Mouse (Mus musculus) c-Kit-negative CD71-positive TER-119-positive erythroid progenitor cells, embryonic 14.5 days (primary cell): ENCODE results near the gene Ets1.
A peak's percentile ranks its signal among the peaks of the same experiment; 100 is the strongest.

Source experiments
- DNase-seq: peaks from one replicate; pipeline ENCODE4 v3.0.0-alpha.2; 2013; ENCODE audit warnings: low read depth, low spot score

The Ets1 gene

DNA sequence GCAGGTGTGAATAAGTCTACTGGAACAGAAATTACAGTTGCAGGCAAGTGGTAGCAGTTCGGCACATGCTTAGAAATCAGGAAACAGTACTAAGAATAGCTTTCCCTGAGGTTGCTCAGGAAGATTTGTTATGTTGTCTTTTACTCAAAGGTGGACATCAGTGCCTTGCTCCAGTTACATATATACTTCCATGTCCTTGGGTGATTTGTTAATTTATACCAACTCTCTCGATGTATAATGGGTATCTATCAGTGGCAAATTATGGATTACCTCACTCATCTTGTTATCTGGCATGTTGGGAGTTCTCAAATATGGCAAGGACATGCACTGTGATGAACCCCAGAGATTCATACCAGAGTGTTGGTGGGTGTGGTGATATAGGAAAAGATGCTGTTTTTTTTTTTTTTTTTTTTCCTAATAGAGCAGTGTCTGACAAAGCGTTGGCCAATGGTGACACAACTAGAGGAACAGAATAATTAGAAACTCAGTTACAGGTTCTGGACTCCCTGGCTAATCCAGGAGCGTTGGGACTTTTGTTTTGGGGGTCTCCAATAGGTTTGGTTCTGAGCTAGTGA, 59.0 kb downstream of the Ets1 start:
- DNase-seq: no peak

DNA sequence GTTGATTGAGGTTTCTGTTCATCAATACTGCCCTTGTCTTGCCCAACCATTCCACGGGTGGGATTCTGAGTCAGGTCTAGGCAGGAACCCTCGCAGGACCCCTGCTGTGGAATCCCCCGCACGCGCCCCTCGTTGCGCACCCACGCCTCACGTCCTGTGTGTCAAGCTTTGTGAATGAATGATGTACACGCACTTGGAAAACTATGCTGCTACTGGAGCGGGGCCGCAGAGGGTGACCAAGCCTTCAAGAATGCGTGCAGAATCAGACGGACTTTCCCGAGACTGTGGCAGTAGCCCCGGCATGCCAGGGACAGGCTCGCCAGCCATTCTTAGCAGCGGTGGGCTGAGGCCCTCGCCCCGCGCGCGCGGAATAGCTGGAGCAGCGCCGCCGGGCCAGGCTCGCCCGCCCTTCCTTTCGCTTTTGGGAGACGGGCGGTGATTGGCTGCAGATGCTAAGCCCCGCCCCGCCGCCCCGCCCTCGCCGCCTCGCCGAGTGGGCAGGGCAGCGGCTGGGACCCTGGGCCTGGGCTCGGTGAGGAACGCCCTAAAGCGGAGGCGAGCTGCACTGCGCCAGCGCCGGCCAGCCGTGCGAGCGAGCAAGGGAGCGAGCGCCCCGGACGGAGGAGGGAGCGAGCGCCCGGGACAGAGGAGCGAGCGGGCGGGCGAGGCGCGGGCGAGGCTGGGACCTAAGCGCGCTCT, 59.6 kb downstream of the Ets1 start:
- DNase-seq: peak; percentile 71

DNA sequence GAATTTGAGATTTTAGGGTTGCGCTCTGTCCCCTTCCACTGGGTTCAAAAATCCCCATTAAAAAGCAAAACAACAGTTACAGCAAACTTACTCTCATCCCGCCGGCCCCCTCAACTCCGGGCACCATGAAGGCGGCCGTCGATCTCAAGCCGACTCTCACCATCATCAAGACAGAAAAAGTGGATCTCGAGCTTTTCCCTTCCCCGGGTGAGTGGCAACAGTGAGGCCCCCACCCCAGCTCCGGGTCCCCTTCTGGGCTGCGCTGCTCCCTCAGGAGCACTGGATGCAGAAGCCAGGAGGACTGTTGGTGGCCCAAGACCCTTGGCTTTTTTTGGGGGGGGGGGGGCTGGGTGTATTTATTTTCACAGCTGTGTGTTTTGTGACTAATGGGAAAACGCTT, 60.2 kb downstream of the Ets1 start:
- DNase-seq: no peak

DNA sequence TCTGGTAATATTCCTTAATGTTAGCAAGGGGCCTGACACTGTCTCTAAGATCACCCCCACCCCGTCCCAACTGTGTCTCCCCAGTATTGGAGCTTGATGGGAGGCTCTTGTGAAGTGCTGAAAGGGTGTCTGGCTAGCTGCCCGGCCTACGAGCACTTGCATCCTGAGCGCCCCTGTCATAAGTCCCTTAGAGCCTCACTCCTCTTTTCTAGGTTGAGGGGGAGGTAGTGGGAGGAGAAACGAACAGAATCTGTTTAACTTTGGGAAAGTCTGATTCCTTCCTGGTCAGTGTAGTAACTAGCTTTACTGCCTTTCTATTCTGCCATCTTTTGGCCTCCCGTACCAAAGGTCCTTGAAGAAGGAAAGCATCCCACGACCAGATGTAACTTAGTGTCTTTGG, 60.7 kb downstream of the Ets1 start:
- no peak for DNase-seq

DNA sequence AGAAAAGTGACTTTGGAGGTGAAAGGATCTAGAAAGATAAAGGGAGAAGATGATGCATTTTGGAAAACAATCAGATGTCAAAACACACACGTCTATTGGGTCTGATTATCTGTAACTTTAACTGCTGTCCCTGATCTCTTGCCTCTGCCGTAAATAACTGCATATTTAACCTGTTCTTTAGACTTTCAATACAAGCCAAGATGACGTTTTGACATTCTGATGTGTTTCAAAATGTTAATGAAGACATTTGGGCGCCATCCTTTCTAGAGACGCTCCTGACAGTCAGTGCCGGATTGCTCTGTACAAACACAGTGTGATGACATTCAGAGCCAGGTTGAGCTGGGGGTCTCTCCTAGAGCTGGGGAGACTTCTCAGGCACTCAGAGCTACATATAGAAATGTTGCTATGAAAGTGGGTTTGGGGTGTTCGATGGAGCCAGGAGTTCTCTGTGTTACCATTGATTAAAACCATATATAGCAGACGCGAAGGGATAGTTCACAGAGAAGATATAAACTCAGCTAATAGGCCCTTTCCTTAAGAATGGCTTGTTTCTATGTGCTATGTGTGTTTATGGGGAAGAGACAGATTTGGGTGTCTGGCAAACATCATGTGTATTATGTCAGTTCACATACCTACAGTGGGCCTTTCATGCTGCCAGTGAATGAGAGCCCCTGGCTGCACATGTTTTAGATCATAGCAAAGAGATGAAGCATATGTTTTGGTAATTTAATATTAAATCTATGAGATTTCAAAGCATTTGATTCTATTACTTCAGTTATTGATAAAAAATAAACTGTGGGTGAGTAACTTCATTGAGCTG, 61.5 kb downstream of the Ets1 start:
- DNase-seq: no peak

DNA sequence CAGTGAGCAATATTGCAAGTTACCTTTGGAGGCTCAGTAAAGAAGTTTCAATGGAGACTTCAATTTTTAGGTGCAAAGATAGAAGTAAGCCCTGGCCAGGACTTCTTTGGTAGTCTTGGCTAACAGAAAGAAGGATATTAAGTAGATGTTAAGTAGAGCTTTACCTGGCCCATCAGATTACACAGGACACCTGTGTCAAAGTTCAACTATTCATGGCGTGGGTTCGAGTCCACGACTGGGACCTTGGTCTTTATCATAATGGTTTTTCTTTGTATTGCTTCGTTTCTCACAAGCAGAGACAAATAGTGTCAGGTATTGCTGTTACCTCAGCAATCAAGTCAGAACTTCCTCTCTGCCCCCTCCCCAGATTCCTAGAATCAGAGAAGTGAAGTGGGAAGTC, 62.7 kb downstream of the Ets1 start:
- DNase-seq: no peak

DNA sequence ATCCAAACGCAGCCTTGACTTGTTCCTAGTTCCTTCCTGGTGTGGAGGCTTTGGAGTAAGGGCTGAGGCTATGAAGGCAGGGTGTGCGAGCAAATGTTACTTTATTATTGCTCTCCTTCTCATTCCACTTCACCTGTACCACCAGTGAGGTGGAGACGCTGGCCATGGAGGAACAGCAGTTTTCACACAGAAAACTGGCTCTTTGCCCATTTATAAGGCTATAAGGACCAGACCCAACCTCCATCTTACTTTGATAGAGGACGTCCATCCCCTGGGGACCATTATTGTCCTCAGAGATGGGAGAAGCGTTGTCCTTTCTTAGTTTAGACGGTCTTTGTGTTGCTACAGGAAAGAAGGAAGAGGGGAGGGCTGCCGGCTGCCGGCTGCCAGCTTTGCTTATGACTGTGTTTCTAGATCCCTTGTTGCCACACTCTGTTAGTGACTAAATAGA, 63.4 kb downstream of the Ets1 start:
- DNase-seq: no peak

DNA sequence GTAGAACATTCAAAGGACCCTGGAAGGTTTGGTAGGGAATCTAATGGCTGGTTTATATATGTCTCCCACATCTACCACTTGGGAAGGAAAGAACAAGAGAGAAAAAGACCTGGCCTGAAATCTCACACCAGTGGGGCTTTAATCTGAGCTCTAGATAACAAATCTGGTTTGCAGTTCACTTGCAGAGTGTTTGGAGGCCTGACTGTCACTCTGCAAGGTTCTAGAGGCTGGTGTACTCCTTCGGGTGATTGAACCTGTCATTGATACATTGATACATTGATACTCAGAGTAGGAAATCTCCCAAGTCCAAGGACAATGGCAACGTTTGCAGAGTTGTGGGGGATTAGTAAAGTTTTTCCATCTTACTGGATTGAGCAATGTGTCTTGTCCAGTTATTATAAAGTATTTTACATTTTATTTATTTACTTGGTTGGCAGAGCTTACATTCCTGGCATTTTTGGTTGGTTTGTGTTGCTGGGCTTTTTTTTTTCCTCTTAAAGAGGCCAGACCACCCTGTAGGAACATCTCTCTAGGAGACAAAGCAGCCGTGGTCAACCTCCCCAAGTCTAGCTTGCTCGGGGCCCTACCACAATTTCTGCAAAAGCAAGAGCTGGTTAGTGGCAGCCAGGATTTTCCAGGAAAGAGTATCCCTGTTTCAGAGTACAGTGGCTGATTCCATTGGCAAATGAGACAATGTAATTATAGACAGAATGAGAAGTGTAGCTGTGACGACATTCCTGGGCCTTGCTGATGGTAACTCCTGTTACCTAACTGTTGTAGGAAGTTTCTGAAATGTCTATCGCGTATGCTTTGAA, 64.3 kb downstream of the Ets1 start:
- no peak for DNase-seq

DNA sequence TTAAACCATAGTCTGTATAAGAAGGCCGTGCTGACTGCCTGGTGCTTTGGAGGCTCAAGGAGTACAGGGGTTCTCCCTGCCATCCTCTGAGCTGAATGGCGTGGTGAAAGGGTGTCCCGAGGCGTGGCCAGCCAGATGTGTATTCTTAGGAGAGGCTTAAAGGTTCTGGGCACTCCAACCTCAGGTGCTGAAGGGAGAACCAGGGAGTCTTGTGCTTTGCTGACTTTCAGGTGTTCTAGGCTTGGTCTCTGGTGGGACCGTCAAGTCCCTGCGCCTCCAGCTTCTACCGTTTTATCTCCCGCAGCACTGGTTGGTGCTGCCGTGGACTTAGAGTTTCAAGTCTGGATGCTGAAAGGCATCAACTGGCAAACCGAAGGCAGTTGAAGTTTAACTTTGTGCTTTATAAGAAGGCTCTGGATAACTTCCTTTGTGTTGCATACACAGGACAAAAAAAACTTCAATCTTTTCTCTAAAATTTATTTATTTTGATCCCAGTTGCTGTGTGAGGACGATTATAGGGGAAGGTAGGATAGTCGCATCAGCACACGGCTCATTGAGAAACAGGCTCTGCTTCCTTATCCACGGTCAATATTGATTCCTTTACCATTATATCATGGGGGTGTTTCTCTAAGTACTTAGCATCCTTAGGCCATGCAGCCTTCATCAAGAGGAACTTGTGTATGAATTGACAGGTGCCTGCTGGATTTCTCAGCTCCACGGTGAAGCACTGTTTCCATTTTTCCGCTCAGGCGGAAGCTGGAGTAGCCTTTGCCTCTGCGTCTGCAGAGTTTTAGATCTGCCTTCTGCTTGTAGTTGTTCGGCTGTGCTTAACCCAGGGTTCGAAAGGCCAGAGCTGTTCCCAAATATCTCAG, 65.3 kb downstream of the Ets1 start:
- no peak for DNase-seq

DNA sequence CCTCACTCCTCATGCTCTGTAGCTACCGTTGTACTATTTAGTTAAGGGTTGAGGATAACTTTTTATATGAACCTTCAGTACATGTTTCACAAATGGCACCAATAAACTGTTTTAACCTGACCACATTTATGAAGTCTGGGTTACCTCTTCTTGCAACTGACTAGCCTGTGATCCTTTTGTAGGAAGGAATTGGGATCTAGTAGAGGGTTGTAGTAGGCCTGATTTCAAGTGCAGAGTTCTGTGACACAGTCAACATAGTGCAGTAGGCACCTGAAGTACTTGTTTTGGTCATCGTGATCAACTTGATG, 65.9 kb downstream of the Ets1 start:
- DNase-seq: no peak

DNA sequence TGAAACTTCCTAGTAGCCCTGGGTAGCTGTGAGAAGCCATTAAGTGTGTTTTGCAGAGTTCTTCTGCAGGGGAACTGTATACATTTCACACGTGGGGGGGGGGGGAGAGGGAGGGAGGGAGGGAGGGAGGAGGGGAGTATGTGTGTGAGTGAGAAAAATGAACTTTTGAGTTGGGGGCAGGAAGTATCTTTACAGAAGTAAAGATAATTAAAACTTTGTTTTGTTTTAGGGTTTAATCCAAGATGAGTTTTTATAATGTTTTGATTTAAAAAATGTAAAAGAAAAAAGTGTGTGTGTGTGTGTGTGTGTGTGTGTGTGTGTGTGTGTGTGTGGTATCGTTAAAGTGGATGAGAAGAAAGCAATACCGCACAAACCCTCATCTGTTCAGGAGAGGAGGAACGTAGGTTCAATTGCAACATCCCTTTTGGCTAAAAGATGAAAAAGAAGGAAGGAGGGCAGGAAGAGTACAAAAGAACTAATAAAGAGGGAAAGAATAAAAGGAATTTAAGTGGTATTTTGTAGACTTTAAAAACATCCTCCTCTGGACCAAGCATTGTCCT, 66.9 kb downstream of the Ets1 start:
- no peak for DNase-seq

DNA sequence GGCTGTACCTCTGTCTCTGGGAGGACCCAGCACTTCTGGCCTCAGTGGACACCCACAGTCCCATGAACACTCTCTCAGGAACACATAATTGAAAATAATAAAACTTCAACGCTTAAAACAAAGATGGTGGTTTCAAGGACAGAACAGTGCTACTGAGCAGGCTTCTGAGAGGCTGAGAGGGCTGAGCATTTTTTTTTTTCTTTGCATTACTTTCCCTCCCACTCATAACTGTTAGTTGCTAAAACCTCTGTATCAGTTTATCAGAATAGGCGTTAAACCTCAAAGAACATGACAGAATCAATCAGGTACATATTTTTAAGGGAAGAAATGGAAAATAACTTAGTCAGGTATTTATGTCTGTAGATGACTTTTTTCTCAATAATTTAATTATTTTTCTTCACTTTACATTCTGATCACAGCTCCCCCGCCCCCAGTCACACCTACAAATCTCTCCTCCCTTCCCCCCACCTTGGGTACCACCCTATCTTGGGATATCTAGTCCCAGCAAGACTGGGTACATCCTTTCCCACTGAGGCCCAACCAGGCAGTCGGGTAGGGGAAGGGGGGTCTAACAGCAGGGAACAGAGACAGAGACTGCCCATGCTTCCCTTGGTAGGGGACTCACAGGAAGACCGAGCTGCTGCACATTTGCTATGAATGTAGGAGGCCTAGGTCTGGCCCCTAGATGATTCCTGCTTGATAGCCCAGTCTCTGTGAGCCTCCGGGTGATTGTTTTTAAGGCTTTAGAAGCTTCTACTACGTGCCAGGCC, 68.1 kb downstream of the Ets1 start:
- DNase-seq: no peak

DNA sequence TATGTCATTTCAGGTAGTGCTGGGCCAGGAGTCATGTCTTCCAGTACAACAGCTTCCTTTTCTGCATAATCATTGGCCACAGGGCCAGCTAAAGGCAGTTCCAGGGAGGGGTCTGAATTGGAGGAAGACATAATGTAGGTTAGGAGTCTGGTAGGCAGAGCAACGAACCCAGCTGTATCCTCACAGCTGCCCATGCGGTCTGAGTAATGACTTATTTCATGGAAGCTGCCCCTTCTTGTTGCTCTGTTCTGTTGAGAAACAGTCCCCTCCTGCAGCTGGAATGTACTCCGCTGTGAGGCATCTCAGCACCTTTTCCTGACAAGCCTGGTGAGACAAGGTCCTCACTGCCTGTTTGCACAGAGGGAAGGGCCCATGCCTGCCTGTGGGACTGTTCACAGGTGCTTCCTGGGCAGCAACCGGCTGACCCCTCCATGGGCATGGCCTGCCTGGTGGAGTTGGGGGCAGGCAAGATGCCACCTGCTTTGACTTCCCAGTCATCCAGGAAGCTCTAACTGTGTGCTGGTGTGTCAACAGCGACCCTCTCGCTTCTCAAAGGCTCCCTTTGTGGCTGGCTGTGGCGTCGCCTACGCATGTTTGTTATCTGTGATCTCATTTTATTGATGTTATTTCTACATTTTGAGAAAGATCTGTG, 69.9 kb downstream of the Ets1 start:
- no peak for DNase-seq

DNA sequence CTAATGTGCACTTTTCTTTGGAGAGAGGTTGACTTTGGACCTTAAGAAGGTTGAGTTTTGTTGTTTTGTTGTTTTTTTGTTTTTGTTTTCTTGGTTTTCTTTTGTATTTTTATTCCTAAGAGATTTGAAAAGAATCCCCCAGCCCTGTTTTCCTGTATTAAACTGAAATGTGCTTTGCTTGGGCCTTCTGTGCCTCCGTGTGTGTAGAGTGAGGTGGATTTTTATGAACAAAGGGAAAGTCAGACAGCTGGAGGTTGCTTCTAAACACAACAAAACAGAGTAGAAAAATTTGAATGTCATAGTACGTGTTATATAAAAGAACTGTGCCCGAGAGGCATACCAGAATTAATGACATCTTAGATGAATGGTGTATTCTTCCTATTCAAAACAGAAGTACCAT, 71.4 kb downstream of the Ets1 start:
- no peak for DNase-seq

DNA sequence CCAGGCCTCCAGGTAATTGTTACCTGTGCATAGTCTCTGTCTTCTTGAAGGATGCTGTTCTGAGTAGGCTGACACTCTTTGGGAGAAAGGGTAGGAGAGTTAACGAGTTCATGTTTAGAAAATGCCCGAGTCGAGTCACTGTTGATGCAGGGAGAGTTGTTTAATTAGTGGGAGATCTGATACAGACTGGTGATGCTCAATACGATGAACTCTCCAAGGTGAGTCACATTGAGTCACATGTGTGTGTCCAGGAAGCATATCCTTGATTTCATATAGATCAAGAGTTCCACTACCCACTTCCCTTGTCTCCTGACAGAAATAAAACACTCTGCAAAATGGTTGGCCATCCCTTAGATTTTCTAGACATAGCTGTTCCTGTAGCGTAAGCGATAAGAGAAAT, 72.5 kb downstream of the Ets1 start:
- DNase-seq: no peak

DNA sequence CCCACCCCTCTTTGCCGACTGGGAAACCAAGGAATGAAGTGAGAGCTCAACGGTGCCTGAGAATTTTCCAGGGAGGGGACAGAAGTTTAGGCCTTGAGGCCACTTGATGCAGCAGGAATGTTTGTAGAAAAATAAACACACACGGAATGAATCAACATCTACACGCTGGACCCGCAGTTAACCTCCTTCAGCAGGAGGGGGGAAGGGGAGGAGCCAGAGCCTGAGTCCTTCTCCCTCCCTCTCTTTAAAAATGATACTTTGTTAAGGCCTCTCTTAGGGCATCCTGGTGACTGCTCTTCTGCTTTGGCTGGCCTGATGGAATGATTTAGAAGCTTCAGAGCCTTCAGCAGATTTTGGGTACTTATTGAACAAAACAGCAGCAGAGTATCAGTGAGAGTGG, 73.3 kb downstream of the Ets1 start:
- DNase-seq: no peak

DNA sequence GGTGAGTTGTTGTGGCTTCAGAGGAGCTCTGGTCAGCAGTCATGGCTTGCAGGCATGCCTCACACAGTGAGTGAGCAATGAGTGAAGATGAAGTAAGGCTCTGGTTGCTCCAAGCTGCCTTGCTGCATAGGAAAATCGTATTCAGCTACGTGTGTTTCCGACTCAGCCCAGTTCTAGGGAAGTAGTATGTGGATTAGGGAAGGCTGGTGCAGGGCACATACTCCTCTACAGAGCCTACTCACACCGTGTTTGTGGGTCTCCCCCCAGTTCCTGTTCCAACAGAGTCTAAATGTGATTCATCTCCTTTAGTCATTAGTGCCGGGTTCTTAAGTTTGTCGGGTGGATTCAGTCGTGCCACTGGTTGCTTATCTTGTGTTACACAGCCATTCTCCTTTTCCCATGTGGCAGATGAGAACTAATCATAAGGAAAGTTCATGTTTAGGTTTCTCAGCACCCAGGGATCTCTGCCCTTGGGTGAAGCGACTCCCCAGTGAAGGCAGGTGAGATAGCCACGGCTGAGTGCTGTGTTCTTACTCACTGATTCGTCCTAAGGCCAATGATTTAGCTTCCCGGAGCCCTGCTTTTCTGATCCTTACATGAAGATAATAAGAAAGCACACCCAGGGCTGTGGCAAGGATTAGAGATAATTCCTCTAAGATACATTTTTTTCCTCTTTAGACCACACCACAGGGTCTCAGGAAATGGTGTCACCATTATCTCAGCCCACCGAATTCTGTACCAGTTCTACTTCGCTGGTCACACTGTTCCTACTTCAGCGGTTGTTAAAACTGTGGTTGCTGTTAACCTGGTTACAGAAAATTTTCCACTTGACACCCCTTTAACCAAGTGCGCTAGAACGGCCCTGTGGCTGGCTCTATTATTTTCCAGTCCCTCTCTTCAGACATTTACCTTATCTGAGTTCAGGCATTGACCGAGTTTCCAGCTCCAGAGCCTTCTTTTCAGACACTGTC, 74.0 kb downstream of the Ets1 start:
- DNase-seq: no peak

DNA sequence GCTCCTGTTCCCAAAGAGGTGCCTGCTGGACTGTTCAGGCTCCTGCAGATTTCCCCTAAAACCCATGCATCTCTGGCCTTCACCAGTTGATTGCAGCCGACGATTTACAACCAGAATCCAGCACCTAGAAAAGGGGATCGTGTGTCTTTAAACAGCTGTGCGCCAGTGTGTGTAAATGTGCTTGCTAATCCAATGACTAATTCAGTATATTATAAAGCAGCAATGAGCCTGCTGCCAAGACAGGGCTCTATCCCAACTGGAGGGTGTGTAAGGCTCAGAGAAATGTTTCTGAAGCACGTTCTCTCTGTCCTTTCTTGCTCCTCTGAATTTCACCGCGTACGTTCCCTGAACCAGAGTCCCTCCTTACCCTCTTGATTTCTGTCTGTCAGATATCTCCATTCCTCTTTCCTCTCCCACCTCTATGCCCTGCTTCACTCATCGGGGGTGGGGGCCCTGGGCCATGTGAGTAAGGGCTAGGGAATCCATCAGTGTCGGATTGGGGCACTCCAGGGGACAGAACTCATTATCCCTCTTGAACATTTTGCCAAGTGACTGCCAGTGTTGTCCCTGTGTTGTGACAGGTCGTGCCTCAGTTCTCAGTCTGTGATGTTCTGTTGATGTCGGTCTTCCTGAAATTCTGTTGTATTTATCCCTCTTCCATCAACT, 75.1 kb downstream of the Ets1 start:
- no peak for DNase-seq
